Mouse (Mus musculus): Measurements from ENCODE around the gene Pex11g. TPM values are rescaled to one million over a fixed set of nuclear protein-coding genes. Genes with fewer than 3 reads are reported as not detected.

The Pex11g gene
- polyA plus RNA-seq, 1 experiment from 2014 or later, result 2.8 TPM

DNA sequence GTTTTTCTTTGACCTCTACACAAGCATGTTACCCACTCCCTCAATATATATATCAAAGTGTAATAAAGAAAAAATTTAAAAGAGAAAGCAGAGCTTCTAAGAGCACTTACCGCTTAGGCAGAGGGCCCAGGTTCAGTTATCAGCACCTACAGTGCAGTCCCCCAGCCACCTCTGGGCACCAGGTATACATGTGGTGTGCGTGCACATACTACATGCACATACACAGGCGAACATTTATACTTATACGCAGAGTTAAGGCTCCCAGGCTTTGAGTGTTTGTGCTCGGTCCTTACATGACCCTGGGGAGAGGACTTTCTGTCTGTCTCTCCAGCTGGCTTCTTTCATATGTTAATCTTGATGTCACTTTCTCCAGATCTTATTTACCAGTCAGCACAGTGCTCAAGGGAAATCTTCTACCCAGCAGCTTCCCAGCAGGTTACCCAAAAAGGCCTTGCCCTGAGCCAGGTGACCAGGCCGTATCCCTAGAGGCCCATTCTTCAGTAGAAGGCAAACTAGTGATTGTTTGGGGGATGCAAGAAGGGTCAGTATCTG lies 52.8 kb downstream of the Pex11g start:
- DNase-seq (ENCODE audit: low spot score, missing footprints) (peak; percentile 84), ATAC-seq (ENCODE audit: low FRiP score) (peak; percentile 20)
- no peak overlapping the region for H3K4me2 ChIP-seq
- no peak overlapping the region for H3K9ac ChIP-seq (ENCODE audit: low read length)
- H3K4me1 ChIP-seq (ENCODE audit: control insufficient read depth, insufficient read depth, low read length), result peaks cover 32% of the 10 kb centered on the region
- no peaks in the 10 kb centered on the region for H3K9me3 ChIP-seq (ENCODE audit: control insufficient read depth, low read length)
- no peak overlapping the region for H3K4me3 ChIP-seq (ENCODE audit: low read depth, low read length)
- H3K27ac ChIP-seq (ENCODE audit: low read depth, low read length), result 0 out of 2 replicates have a peak overlapping the region, but pooled peaks have one; percentile 22
- 40% methylated on average over 6 of the region's 6 CpGs for WGBS
- H3K27me3 ChIP-seq (ENCODE audit: control insufficient read depth, insufficient read depth, low read length), result no peaks in the 10 kb centered on the region
- H3K36me3 ChIP-seq (ENCODE audit: control insufficient read depth, insufficient read depth, low read length), result no peaks in the 10 kb centered on the region

- Histone ChIP-seq H3K27me3 (ENCODE audit: control insufficient read depth, insufficient read depth, low read length) (no peaks in the 10 kb centered on the region), H3K4me3 (ENCODE audit: low read depth, low read length) (no peak overlapping the region), H3K4me2 (no peak overlapping the region), H3K9me3 (ENCODE audit: control insufficient read depth, low read length) (no peaks in the 10 kb centered on the region), H3K9ac (ENCODE audit: low read length) (no peak overlapping the region), H3K4me1 (ENCODE audit: control insufficient read depth, insufficient read depth, low read length) (peaks cover 30% of the 10 kb centered on the region), H3K36me3 (ENCODE audit: control insufficient read depth, insufficient read depth, low read length) (no peaks in the 10 kb centered on the region), H3K27ac (ENCODE audit: low read depth, low read length) (no peak overlapping the region)
- ATAC-seq (ENCODE audit: low FRiP score) (no peak), DNase-seq (ENCODE audit: low spot score, missing footprints) (no peak)
- WGBS, result 97% methylated on average over 1 of the region's 1 CpGs
Measured at GRCm38 (mm10) chr8:3412816-3413215, 54.7 kb downstream of the Pex11g start.

DNA sequence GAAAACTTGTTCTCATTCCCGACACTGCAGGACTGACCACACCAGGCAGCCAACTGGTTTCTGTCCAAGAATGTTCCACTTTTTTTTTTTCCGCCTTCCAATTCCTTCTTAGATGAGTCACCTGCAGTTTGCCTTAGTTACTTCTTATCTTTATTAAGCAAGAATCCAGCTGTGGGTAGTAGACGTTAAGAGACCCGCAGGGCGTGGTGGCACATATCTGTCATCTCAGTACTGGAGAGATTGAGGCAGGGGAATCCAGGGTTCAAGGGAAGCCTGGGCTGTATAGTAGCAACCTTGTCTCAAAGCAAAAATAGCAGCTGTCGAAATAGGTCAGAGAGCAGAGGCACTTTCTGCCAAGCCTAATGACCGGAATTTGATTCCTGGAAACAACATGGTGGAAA lies 55.6 kb downstream of the Pex11g start:
- no peaks in the 10 kb centered on the region for H3K9me3 ChIP-seq (ENCODE audit: control insufficient read depth, low read length)
- no peak overlapping the region for H3K4me2 ChIP-seq
- H3K4me1 ChIP-seq (ENCODE audit: control insufficient read depth, insufficient read depth, low read length), result peaks cover 21% of the 10 kb centered on the region
- no peak overlapping the region for H3K27ac ChIP-seq (ENCODE audit: low read depth, low read length)
- 93% methylated on average over 7 of the region's 7 CpGs for WGBS
- H3K36me3 ChIP-seq (ENCODE audit: control insufficient read depth, insufficient read depth, low read length), result no peaks in the 10 kb centered on the region
- H3K4me3 ChIP-seq (ENCODE audit: low read depth, low read length), result no peak overlapping the region
- no peak for DNase-seq (ENCODE audit: low spot score, missing footprints)
- no peak overlapping the region for H3K9ac ChIP-seq (ENCODE audit: low read length)
- H3K27me3 ChIP-seq (ENCODE audit: control insufficient read depth, insufficient read depth, low read length), result no peaks in the 10 kb centered on the region
- ATAC-seq (ENCODE audit: low FRiP score), result no peak

DNA sequence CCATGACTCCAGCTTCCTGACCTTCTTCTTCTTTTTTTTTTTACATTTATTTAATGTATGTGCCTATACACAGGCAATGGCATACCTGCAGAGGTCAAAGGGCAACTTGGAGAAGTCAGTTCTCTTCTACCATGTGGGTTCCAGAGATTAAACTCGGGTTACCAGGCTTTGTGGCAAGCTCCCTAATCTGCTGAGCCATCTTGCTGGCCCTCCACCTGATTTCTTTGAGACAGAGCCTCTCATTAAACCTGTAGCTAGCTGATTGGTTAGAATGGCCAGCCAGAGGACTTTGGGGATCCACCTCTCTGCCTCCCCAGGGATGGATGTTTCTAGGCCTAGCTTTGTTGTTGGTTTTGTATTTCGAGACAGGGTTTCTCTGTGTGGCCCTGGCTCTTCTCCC lies 56.4 kb downstream of the Pex11g start:
- Histone ChIP-seq H3K9me3 (ENCODE audit: control insufficient read depth, low read length) (no peaks in the 10 kb centered on the region), H3K4me2 (no peak overlapping the region), H3K9ac (ENCODE audit: low read length) (no peak overlapping the region), H3K36me3 (ENCODE audit: control insufficient read depth, insufficient read depth, low read length) (no peaks in the 10 kb centered on the region), H3K4me3 (ENCODE audit: low read depth, low read length) (no peak overlapping the region), H3K4me1 (ENCODE audit: control insufficient read depth, insufficient read depth, low read length) (peaks cover 16% of the 10 kb centered on the region), H3K27me3 (ENCODE audit: control insufficient read depth, insufficient read depth, low read length) (no peaks in the 10 kb centered on the region), H3K27ac (ENCODE audit: low read depth, low read length) (no peak overlapping the region)
- no peak for DNase-seq (ENCODE audit: low spot score, missing footprints)
- 78% methylated on average over 2 of the region's 2 CpGs for WGBS
- ATAC-seq (ENCODE audit: low FRiP score), result no peak

GRCm38 (mm10) chr8:3407417-3407816 lies 60.1 kb downstream of the Pex11g start:
- H3K27ac ChIP-seq (ENCODE audit: low read depth, low read length), result no peak overlapping the region
- WGBS, result 94% methylated on average over 3 of the region's 3 CpGs
- H3K9me3 ChIP-seq (ENCODE audit: control insufficient read depth, low read length), result no peaks in the 10 kb centered on the region
- no peaks in the 10 kb centered on the region for H3K36me3 ChIP-seq (ENCODE audit: control insufficient read depth, insufficient read depth, low read length)
- no peaks in the 10 kb centered on the region for H3K4me1 ChIP-seq (ENCODE audit: control insufficient read depth, insufficient read depth, low read length)
- H3K9ac ChIP-seq (ENCODE audit: low read length), result no peak overlapping the region
- no peak overlapping the region for H3K4me2 ChIP-seq
- no peak for DNase-seq (ENCODE audit: low spot score, missing footprints)
- no peak for ATAC-seq (ENCODE audit: low FRiP score)
- H3K4me3 ChIP-seq (ENCODE audit: low read depth, low read length), result no peak overlapping the region
- no peaks in the 10 kb centered on the region for H3K27me3 ChIP-seq (ENCODE audit: control insufficient read depth, insufficient read depth, low read length)

Other genes starting within 250 kb of the Pex11g start
- 31.5 and 31.7 TPM in 2 replicates for gene Insr, start 188.1 kb downstream of the Pex11g start, polyA plus RNA-seq (2014; fragmentation: Nextera tagmentation; extraction: Ambion mirVana)
- gene A430078G23Rik, start 114.3 kb downstream of the Pex11g start, polyA plus RNA-seq (2014; fragmentation: Nextera tagmentation; extraction: Ambion mirVana), result not detected in 2 replicates
- gene Arhgef18, start 74.7 kb downstream of the Pex11g start, polyA plus RNA-seq (2014; fragmentation: Nextera tagmentation; extraction: Ambion mirVana), result 9.7 and 10.1 TPM in 2 replicates
- gene Tex45, start 3.2 kb upstream of the Pex11g start, polyA plus RNA-seq (2014; fragmentation: Nextera tagmentation; extraction: Ambion mirVana), result 0.23 TPM in 1 of 2 replicates, not detected in the other
- gene Zfp358, start 25.5 kb upstream of the Pex11g start, polyA plus RNA-seq (2014; fragmentation: Nextera tagmentation; extraction: Ambion mirVana), result 30.2 and 31.3 TPM in 2 replicates
- gene Mcoln1, start 32.8 kb upstream of the Pex11g start, polyA plus RNA-seq (2014; fragmentation: Nextera tagmentation; extraction: Ambion mirVana), result 44.6 and 47.5 TPM in 2 replicates
- gene Pnpla6, start 47.7 kb upstream of the Pex11g start, polyA plus RNA-seq (2014; fragmentation: Nextera tagmentation; extraction: Ambion mirVana), result 15.6 and 15.8 TPM in 2 replicates
- 6.3 and 8.1 TPM in 2 replicates for gene C330021F23Rik, start 100.3 kb upstream of the Pex11g start, polyA plus RNA-seq (2014; fragmentation: Nextera tagmentation; extraction: Ambion mirVana)
- gene Camsap3, start 119.6 kb upstream of the Pex11g start, polyA plus RNA-seq (2014; fragmentation: Nextera tagmentation; extraction: Ambion mirVana), result 11.3 and 11.9 TPM in 2 replicates
- 58.6 and 63.8 TPM in 2 replicates for gene Xab2, start 153.6 kb upstream of the Pex11g start, polyA plus RNA-seq (2014; fragmentation: Nextera tagmentation; extraction: Ambion mirVana)
- 96.9 and 113 TPM in 2 replicates for gene Pet100, start 153.9 kb upstream of the Pex11g start, polyA plus RNA-seq (2014; fragmentation: Nextera tagmentation; extraction: Ambion mirVana)
- 0.23 TPM in 1 of 2 replicates, not detected in the other for gene Pcp2, start 157.9 kb upstream of the Pex11g start, polyA plus RNA-seq (2014; fragmentation: Nextera tagmentation; extraction: Ambion mirVana)
- gene Stxbp2, start 163.3 kb upstream of the Pex11g start, polyA plus RNA-seq (2014; fragmentation: Nextera tagmentation; extraction: Ambion mirVana), result 16.7 and 18.1 TPM in 2 replicates
- gene Retn, start 188.1 kb upstream of the Pex11g start, polyA plus RNA-seq (2014; fragmentation: Nextera tagmentation; extraction: Ambion mirVana), result 0.15 TPM in 1 of 2 replicates, not detected in the other
- gene Mcemp1, start 198.1 kb upstream of the Pex11g start, polyA plus RNA-seq (2014; fragmentation: Nextera tagmentation; extraction: Ambion mirVana), result 0.20 and 0.28 TPM in 2 replicates
- gene Fcor, start 204.7 kb upstream of the Pex11g start, polyA plus RNA-seq (2014; fragmentation: Nextera tagmentation; extraction: Ambion mirVana), result 5.4 and 6.8 TPM in 2 replicates
- gene Trappc5, start 208.6 kb upstream of the Pex11g start, polyA plus RNA-seq (2014; fragmentation: Nextera tagmentation; extraction: Ambion mirVana), result 41.0 and 43.3 TPM in 2 replicates
- 0.11 and 0.27 TPM in 2 replicates for gene Fcer2a, start 226.5 kb upstream of the Pex11g start, polyA plus RNA-seq (2014; fragmentation: Nextera tagmentation; extraction: Ambion mirVana)

All from midbrain, embryonic 11.5 days (tissue).